Comparison of ENCODE assay signal across 12 mouse cellular contexts in genomic region chr10:82696453-82697079, GRCm38 (mm10). TPM values are rescaled to one million over a fixed set of nuclear protein-coding genes. Genes with fewer than 3 reads are reported as not detected.
A peak's percentile ranks its signal among the peaks of the same experiment; 100 is the strongest.
DNase-seq lines count a peak whose midpoint lies in the region; ATAC-seq and TF ChIP-seq lines count a peak whose summit lies in the region.
"Had no signal": no experiment of that assay in that cellular context is flagged by ENCODE, and none has a peak within 500 bp of the region (broad histone marks: within the 10 kb centered on the region; RNA-seq: fewer than 3 reads in every experiment).

No protein-coding gene starts in this region.

- ATAC-seq in lung, embryonic 15.5 days (ENCODE audit: borderline replicate concordance, extremely low read depth, low FRiP score, low TSS enrichment), result no peak
- ATAC-seq in hindbrain, embryonic 13.5 days (ENCODE audit: low FRiP score), result no peak
- no peak for ATAC-seq in midbrain, embryonic 14.5 days (ENCODE audit: low FRiP score, low TSS enrichment)

- H3K9me3 ChIP-seq in MEL (replicated peaks; ENCODE audit: insufficient read depth, low read length), result no peaks in the 10 kb centered on the region
- no peaks in the 10 kb centered on the region for H3K9me3 ChIP-seq in lung, embryonic 15.5 days
- no peaks in the 10 kb centered on the region for H3K9me3 ChIP-seq in hindbrain, embryonic 13.5 days
- no peaks in the 10 kb centered on the region for H3K9me3 ChIP-seq in midbrain, embryonic 14.5 days (ENCODE audit: control insufficient read depth, low read length)
- H3K9me3 ChIP-seq: limb, embryonic 13.5 days had no signal

- no peak overlapping the region for H3K4me2 ChIP-seq in lung, embryonic 15.5 days
- H3K4me2 ChIP-seq in hindbrain, embryonic 13.5 days, result no peak overlapping the region
- H3K4me2 ChIP-seq in midbrain, embryonic 14.5 days (ENCODE audit: low read length), result no peak overlapping the region
- H3K4me2 ChIP-seq: limb, embryonic 13.5 days had no signal

- peak overlapping the region; percentile 98 for H3K27ac ChIP-seq in MEL (ENCODE audit: control insufficient read depth, low read depth, low read length)
- H3K27ac ChIP-seq in lung, embryonic 15.5 days, result peak overlapping the region; percentile 47; the same call in 1 of the 2 replicates
- H3K27ac ChIP-seq in hindbrain, embryonic 13.5 days, result no peak overlapping the region
- no peak overlapping the region for H3K27ac ChIP-seq in midbrain, embryonic 14.5 days (replicated peaks; ENCODE audit: low read depth, low read length)
- H3K27ac ChIP-seq: kidney, postnatal 0 days; limb, embryonic 13.5 days had no signal

- TF ChIP-seq RAD21 in MEL (IDR thresholded peaks at IDR 0.05; ENCODE audit: low read depth, low read length), result no peak

- TF ChIP-seq CTCF in MEL (IDR thresholded peaks at IDR 0.05 in 2 of 3, conservative IDR thresholded peaks at IDR 0.05 in 1 of 3; ENCODE audit: control insufficient read depth in 1 of 3, insufficient read depth in 1 of 3, low read depth in 2 of 3, low read length in 3 of 3, poor library complexity in 1 of 3, severe bottlenecking in 1 of 3), result no peak

- H3K9ac ChIP-seq in MEL (ENCODE audit: control insufficient read depth, low read depth, low read length, poor library complexity, severe bottlenecking), result peak overlapping the region; percentile 47
- H3K9ac ChIP-seq in lung, embryonic 15.5 days, result no peak overlapping the region
- H3K9ac ChIP-seq in hindbrain, embryonic 13.5 days, result no peak overlapping the region
- no peak overlapping the region for H3K9ac ChIP-seq in midbrain, embryonic 14.5 days (replicated peaks; ENCODE audit: low read length)
- H3K9ac ChIP-seq: limb, embryonic 13.5 days had no signal

- peaks cover 11% of the 10 kb centered on the region for H3K79me2 ChIP-seq in MEL (ENCODE audit: control insufficient read depth, insufficient read depth, low read length, poor library complexity)

- 65% methylated on average over 4 of the region's 4 CpGs for WGBS in lung, embryonic 15.5 days
- 78% methylated on average over 4 of the region's 4 CpGs for WGBS in hindbrain, embryonic 13.5 days
- WGBS in midbrain, embryonic 14.5 days, result 75% methylated on average over 4 of the region's 4 CpGs

- H3K4me1 ChIP-seq in MEL (ENCODE audit: control insufficient read depth in 1 of 2, insufficient read depth in 2 of 2, low read length in 2 of 2), result peaks cover 12 to 37% of the 10 kb centered on the region in 2 experiments
- peaks cover 28% of the 10 kb centered on the region for H3K4me1 ChIP-seq in lung, embryonic 15.5 days
- H3K4me1 ChIP-seq in hindbrain, embryonic 13.5 days (replicated peaks), result peaks cover 20% of the 10 kb centered on the region
- peaks cover 12% of the 10 kb centered on the region for H3K4me1 ChIP-seq in midbrain, embryonic 14.5 days (ENCODE audit: control insufficient read depth, insufficient read depth, low read length)

- TF ChIP-seq EP300 in MEL (IDR thresholded peaks at IDR 0.05; ENCODE audit: low read depth in 1 of 2, low read length in 2 of 2), result peak; percentile 91 to 96

- no peak for TF ChIP-seq POLR2A in MEL (IDR thresholded peaks at IDR 0.05; ENCODE audit: control insufficient read depth in 1 of 2, insufficient read depth in 1 of 2, low read depth in 1 of 2, low read length in 2 of 2, poor library complexity in 1 of 2)

- peaks cover 0 to 39% of the 10 kb centered on the region in 2 experiments; a peak in 2 of 4 replicates for H3K36me3 ChIP-seq in MEL (ENCODE audit: control insufficient read depth in 1 of 2, insufficient read depth in 2 of 2, low read length in 2 of 2)
- peaks cover 5% of the 10 kb centered on the region; the same call in 1 of the 2 replicates for H3K36me3 ChIP-seq in lung, embryonic 15.5 days
- peaks cover 4% of the 10 kb centered on the region for H3K36me3 ChIP-seq in hindbrain, embryonic 13.5 days
- peaks cover 5% of the 10 kb centered on the region; the same call in 1 of the 2 replicates for H3K36me3 ChIP-seq in midbrain, embryonic 14.5 days (ENCODE audit: control insufficient read depth, insufficient read depth, low read length)

- H3K4me3 ChIP-seq in MEL (ENCODE audit: control insufficient read depth in 1 of 2, insufficient read depth in 1 of 2, low read depth in 2 of 2, low read length in 2 of 2), result peak overlapping the region; percentile 2 to 19; a peak in 3 of 4 replicates
- no peak overlapping the region for H3K4me3 ChIP-seq in lung, embryonic 15.5 days
- no peak overlapping the region for H3K4me3 ChIP-seq in hindbrain, embryonic 13.5 days
- no peak overlapping the region for H3K4me3 ChIP-seq in midbrain, embryonic 14.5 days (replicated peaks; ENCODE audit: low read depth, low read length)
- H3K4me3 ChIP-seq: limb, embryonic 13.5 days had no signal

- DNase-seq in heart, adult 18-20 months, result peak; percentile 13 to 18
- DNase-seq in heart, postnatal 4 days, result no peak
- DNase-seq in MEL (ENCODE audit: low read depth, low spot score), result peak; percentile 84
- DNase-seq in cerebellum, adult 8-10 months, result peak; percentile 43
- no peak for DNase-seq in midbrain, embryonic 14.5 days
- no peak for DNase-seq in testis, postnatal 10 days (ENCODE audit: low spot score)
- DNase-seq: right cerebral cortex, adult 18-20 months; thymus, postnatal 14 days had no signal

- no peaks in the 10 kb centered on the region for H3K27me3 ChIP-seq in MEL (ENCODE audit: control insufficient read depth in 1 of 2, insufficient read depth in 2 of 2, low read length in 2 of 2)
- no peaks in the 10 kb centered on the region for H3K27me3 ChIP-seq in lung, embryonic 15.5 days
- 0 out of 2 replicates have a peak, but pooled peaks cover 3% of the 10 kb centered on the region for H3K27me3 ChIP-seq in hindbrain, embryonic 13.5 days
- H3K27me3 ChIP-seq in midbrain, embryonic 14.5 days (ENCODE audit: control insufficient read depth, insufficient read depth, low read length), result no peaks in the 10 kb centered on the region
- H3K27me3 ChIP-seq: limb, embryonic 13.5 days had no signal

TF ChIP-seq in MEL, 35 proteins besides CTCF, POLR2A, EP300 and RAD21 (continues in another document):
- TF ChIP-seq MAFK (IDR thresholded peaks at IDR 0.05; ENCODE audit: borderline replicate concordance, low read depth, low read length) (no peak; the same call in 1 of the 2 replicates), ZMIZ1 (IDR thresholded peaks at IDR 0.05; ENCODE audit: low read depth, low read length) (no peak), TAL1 (IDR thresholded peaks at IDR 0.05; ENCODE audit: low read length) (peak; percentile 85), SMC3 (IDR thresholded peaks at IDR 0.05; ENCODE audit: low read depth, low read length) (no peak), KAT2A (conservative IDR thresholded peaks at IDR 0.05; ENCODE audit: low read depth, low read length) (no peak), USF2 (IDR thresholded peaks at IDR 0.05; ENCODE audit: borderline replicate concordance in 1 of 2, insufficient read depth in 1 of 2, low read depth in 1 of 2, low read length in 2 of 2) (no peak), UBTF (IDR thresholded peaks at IDR 0.05; ENCODE audit: borderline replicate concordance, insufficient read depth, low read depth, low read length) (no peak), JUND (IDR thresholded peaks at IDR 0.05; ENCODE audit: low read depth, low read length) (peak; percentile 96), MXI1 (IDR thresholded peaks at IDR 0.05; ENCODE audit: low read depth, low read length) (peak; percentile 72; the same call in 1 of the 2 replicates), ZC3H11A (IDR thresholded peaks at IDR 0.05; ENCODE audit: low read depth, low read length) (no peak), RCOR1 (IDR thresholded peaks at IDR 0.05; ENCODE audit: low read depth, low read length) (peak; percentile 73), MEF2A (IDR thresholded peaks at IDR 0.05; ENCODE audit: extremely low read depth, insufficient replicate concordance, low read depth, low read length, poor library complexity, severe bottlenecking) (no peak), SIN3A (IDR thresholded peaks at IDR 0.05; ENCODE audit: low read length) (peak; percentile 70; the same call in 1 of the 2 replicates), USF1 (IDR thresholded peaks at IDR 0.05; ENCODE audit: low read depth, low read length) (no peak), TCF12 (IDR thresholded peaks at IDR 0.05; ENCODE audit: low read depth, low read length) (peak; percentile 86), MYC (IDR thresholded peaks at IDR 0.05; ENCODE audit: low read depth, low read length) (peak; percentile 66; the same call in 1 of the 2 replicates), CHD1 (IDR thresholded peaks at IDR 0.05; ENCODE audit: low read depth, low read length) (no peak), ELF1 (IDR thresholded peaks at IDR 0.05; ENCODE audit: low read depth, low read length) (no peak), ETS1 (IDR thresholded peaks at IDR 0.05; ENCODE audit: low read depth, low read length) (peak; percentile 88), CHD2 (IDR thresholded peaks at IDR 0.05; ENCODE audit: low read length) (no peak), NRF1 (IDR thresholded peaks at IDR 0.05; ENCODE audit: insufficient read depth, low read depth, low read length, poor library complexity, severe bottlenecking) (no peak), MAX (IDR thresholded peaks at IDR 0.05; ENCODE audit: low read length) (no peak; the same call in 1 of the 2 replicates), BHLHE40 (IDR thresholded peaks at IDR 0.05; ENCODE audit: borderline replicate concordance, low read depth, low read length) (no peak)

RNA-seq across cellular contexts. Expression of gene Hcfc2, which starts 0.6 kb away (rescaled TPM):
- 10 to 100 TPM; 29.9 to 32.3 TPM for total RNA-seq in heart, adult 18-20 months (2021)
- 10 to 100 TPM; 37.1 to 38.5 TPM for total RNA-seq in heart, postnatal 4 days (2021)
- 21.0 and 22.9 TPM in 2 replicates for total RNA-seq in MEL (2012; rRNA removed)
- 10 to 100 TPM in 1 of 2 experiments, not detected in 1; 20.9 TPM for polyA plus RNA-seq in MEL (2012; ENCODE audit: insufficient read depth in 1 of 2, insufficient read length in 2 of 2, low read depth in 1 of 2, low replicate concordance in 2 of 2, missing spikeins in 1 of 2)
- polyA plus RNA-seq in lung, embryonic 15.5 days (2015; fragmentation: Nextera tagmentation; extraction: Ambion mirVana), result 32.1 and 37.3 TPM in 2 replicates
- polyA plus RNA-seq in hindbrain, embryonic 13.5 days (2015; fragmentation: Nextera tagmentation; extraction: Ambion mirVana), result 41.2 and 46.1 TPM in 2 replicates
- 40.6 and 42.6 TPM in 2 replicates for polyA plus RNA-seq in midbrain, embryonic 14.5 days (2014; fragmentation: Nextera tagmentation; extraction: Ambion mirVana)

RNA-seq across cellular contexts. Expression of gene Glt8d2, which starts 6.1 kb away (rescaled TPM):
- total RNA-seq in heart, adult 18-20 months (2021), result 1 to 10 TPM; 2.1 to 3.0 TPM
- total RNA-seq in heart, postnatal 4 days (2021), result 1 to 10 TPM; 3.0 to 3.9 TPM
- total RNA-seq in MEL (2012; rRNA removed), result 0.15 and 0.23 TPM in 2 replicates
- polyA plus RNA-seq in MEL (2012; ENCODE audit: insufficient read depth in 1 of 2, insufficient read length in 2 of 2, low read depth in 1 of 2, low replicate concordance in 2 of 2, missing spikeins in 1 of 2), result under 1 TPM in 1 of 2 experiments, not detected in 1; 0.54 TPM
- 3.0 and 3.9 TPM in 2 replicates for polyA plus RNA-seq in lung, embryonic 15.5 days (2015; fragmentation: Nextera tagmentation; extraction: Ambion mirVana)
- 1.5 and 1.7 TPM in 2 replicates for polyA plus RNA-seq in hindbrain, embryonic 13.5 days (2015; fragmentation: Nextera tagmentation; extraction: Ambion mirVana)
- 0.77 and 1.3 TPM in 2 replicates for polyA plus RNA-seq in midbrain, embryonic 14.5 days (2014; fragmentation: Nextera tagmentation; extraction: Ambion mirVana)

Comparison
In these comparisons a context has a peak if more than half of its experiments do, and no peak if none do; other contexts are left out.
1. DNase-seq: peak in heart, adult 18-20 months (2 of 2), MEL (single experiment) and cerebellum, adult 8-10 months (single experiment); none in heart, postnatal 4 days (single experiment), midbrain, embryonic 14.5 days (single experiment) and testis, postnatal 10 days (single experiment).
2. H3K27ac ChIP-seq: peak in MEL (single experiment) and lung, embryonic 15.5 days (single experiment); none in hindbrain, embryonic 13.5 days (single experiment) and midbrain, embryonic 14.5 days (single experiment).
3. H3K4me3 ChIP-seq: peak in MEL (2 of 2); none in lung, embryonic 15.5 days (single experiment), hindbrain, embryonic 13.5 days (single experiment) and midbrain, embryonic 14.5 days (single experiment).